Mouse (Mus musculus) spleen, postnatal 36 days (tissue): ENCODE data around the gene Rhot1.
"Not testable (repeated sequence)": the region's sequence is repeated elsewhere in the genome, so short reads cannot be mapped to it uniquely, and the experiment has no call there.

Experiments
- DNase-seq, 2 experiments: peaks; one replicate each; pipeline ENCODE4 v3.0.0; 2022; ENCODE audit warnings: low spot score in 2 of 2, mixed read lengths in 1 of 2

The Rhot1 gene

GRCm38 (mm10) chr11:80208860-80209800 is at the start of gene Rhot1:
Rhot1 (plus strand) TSS chr11:80209019.
- DNase-seq = peak; percentile 94 to 95

DNA sequence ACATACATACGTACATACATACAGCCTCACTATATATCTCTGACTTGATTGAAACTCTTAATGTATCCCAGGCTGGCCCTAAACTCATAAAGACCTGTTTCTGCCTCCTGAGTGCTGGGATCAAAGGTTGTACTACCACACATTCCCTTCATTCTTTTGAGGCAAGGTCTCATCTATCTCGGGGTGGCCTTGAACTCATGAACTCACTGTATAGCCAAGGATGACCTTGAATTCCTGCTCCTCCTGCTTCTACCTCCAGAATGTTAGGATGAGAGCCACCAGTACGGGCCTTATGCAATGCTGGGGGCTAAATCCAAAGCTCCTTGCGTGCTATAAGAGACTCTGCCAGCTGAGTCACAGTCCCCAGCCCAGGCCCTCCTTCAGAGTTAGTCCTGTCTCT is 47.8 kb upstream of the Rhot1 start:
- DNase-seq = no peak

- no peak for DNase-seq
Observed at GRCm38 (mm10) chr11:80163362-80164116, 45.3 kb upstream of the Rhot1 start.

GRCm38 (mm10) chr11:80164224-80164623 is 44.6 kb upstream of the Rhot1 start:
- no peak for DNase-seq

- DNase-seq = no peak
Observed at GRCm38 (mm10) chr11:80168121-80168520, 40.7 kb upstream of the Rhot1 start.

DNA sequence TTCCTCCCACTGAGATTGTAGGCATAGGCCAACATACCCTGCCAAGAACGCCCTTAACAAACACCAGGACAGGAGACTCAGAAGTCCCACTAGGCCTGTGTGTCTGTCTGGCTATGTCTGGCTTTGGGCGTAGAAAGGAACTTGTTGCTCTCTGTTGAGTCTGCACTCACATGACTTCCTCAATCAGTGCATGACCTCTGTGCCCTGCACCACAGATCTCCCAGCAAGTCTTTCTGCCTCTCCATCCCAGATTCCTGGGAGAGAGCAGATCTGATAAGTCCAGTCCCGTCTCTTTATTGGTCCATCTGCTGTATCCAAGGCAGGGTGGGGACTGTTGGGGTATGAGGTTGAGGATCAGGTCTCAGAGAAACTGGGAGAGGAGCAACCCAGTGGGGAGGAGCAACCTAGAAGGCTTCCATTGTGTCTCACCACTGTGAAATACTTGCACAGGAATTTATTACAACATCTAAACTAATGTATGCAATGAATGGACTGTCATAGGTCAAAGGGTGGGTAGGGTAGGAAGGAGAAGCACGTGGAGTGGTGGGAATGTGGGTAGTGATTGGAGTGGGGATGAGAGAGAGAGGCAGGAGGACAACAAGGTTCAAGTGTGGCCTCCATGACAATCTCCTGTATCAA is 40.1 kb upstream of the Rhot1 start:
- peak; percentile 47 to 58 for DNase-seq

DNA sequence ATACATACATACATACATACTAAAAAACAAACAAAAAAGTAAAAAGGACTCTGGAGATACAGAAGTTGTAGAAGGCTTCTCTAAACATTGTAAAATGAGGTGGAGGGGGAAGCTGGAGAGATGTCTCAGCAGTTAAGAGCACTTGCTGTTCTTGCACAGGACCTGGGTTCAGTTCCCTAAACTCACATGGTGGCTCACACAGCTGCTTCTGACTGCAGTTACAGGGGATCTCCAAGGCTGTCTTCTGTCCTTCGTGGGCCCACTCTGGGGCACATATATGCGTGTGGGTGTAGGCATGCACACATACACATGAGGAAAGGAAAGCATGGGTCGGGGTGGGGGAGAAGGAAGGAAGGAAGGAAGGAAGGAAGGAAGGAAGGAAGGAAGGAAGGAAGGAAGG is 39.2 kb upstream of the Rhot1 start:
- DNase-seq = peak; percentile 41 to 45

- DNase-seq = no peak
Observed at GRCm38 (mm10) chr11:80170351-80170750, 38.5 kb upstream of the Rhot1 start.

- no peak for DNase-seq
Observed at GRCm38 (mm10) chr11:80171884-80172283, 36.9 kb upstream of the Rhot1 start.

GRCm38 (mm10) chr11:80173963-80174670 is 34.7 kb upstream of the Rhot1 start:
- DNase-seq = no peak

DNA sequence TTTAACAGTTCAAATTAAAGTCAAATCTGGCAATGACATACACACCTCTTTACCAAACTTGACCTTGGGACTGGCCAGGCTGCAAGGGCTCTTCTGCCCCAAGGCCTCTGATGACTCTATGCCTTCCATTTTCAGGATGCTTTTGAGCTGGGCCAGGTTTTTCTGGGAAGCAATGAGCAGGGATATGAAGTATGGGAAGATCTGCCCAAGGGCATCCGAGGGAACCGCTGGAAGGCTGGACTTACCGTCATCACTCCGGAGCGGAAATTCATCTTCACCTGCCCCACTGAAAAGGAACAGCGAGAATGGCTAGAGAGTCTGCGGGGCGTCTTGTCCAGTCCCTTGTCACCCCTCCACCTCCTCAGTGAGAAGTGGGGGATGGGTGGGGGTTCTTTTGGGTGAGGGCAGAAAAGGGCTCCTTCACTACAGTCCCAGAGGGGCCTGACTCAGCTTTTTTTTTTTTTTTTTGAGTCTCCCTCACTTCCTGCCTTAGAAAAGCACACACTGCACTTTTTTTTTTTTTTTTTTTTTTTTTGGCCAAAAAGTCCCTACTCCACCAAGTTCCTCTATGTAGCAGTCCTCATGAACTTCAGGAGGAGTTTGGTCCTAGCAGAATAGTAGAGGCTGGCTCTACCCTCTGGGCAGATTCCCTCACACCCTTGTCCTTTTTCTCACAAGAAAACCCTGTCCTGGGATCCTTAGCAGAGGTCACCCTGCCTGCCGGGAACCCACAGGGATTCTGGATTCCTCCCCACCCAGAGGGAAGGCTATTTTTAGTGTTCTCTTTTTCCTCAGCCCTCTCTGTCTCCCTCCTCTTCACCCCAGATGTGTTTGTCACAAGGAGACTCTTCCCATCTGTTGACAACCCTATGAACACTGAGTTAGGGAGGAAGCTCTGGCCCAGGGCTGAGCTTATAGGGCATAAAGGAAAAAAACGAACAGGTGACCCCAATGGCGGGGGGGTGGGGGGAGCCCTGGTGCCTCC is 31.6 kb upstream of the Rhot1 start:
- peak; percentile 41 to 47 for DNase-seq

DNA sequence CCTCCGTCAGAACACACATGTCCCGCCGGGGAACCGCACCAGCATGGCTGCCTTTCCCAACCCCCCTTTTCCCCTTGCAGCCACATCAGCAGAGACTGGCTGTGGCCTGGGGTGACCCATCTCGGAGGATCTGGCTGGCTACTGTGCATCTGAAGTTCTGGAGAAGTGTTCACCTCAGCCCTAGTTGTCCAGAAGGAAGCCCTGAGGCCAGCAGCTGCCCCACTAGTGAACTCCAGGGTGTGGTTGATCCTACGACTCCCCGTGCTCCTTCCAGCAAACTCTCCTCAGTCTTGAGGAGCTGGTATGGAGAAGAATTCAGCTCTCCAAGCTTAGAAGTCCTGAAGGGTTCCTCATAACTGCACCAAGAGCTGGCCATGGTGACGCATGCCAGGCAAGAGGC is 30.5 kb upstream of the Rhot1 start:
- DNase-seq = no peak

- no peak for DNase-seq
Observed at GRCm38 (mm10) chr11:80181021-80181749, 27.6 kb upstream of the Rhot1 start.

DNA sequence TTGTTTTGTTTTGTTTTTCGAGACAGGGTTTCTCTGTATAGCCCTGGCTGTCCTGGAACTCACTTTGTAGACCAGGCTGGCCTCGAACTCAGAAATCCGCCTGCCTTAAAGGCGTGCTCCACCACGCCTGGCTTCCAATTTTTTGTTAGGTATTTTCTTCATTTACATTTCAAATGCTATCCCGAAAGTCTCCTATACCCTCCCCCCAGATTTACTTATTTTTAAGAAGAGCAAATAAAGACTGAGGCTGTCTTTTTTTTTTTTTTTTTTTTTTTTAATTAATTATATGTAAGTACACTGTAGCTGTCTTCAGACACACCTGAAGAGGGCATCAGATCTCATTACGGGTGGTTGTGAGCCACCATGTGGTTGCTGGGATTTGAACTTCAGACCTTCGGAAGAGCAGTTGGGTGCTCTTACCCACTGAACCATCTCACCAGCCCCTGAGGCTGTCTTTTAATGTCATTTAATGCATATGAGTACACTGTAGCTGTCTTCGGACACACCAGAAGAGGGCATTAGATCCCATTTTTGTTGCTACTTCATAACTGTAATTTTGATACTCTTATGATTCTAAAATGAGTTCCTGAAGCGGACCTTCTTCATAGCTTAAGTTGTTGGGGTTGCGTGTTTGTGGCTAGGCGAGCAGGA is 25.6 kb upstream of the Rhot1 start:
- peak in 1 of 2 experiments; percentile 9 for DNase-seq

DNA sequence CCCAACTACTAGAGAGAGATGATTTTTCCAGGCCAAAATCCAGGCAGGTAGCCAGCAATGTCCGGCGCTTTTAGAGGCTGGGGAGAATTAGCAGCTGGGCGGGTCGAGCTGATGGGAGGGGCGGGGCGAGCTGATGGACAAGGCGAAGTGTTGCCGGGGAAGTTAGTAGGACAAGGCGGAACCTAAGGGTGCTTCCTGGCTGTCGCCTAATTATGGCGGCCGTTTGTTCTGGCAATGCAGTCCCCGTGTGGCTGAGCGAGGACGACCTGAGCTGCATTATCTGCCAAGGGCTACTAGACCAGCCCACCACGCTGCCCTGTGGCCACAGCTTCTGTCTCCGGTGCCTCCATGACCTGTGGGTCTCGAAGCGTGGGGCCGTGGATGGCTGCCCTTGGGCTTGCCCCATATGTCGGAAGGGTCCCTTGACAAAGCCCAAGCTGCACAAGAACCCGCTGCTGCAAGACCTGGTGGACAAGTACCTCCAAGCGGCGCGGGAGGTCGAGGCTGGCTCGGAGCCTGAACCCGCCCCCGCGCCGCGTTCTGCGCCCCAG is 25.0 kb upstream of the Rhot1 start, which contains the start of gene Rnf135:
Gene Rnf135 (plus strand): TSS at position 147 of the 551 bp plus-strand sequence.
- peak; percentile 85 to 87 for DNase-seq

- DNase-seq = no peak
Observed at GRCm38 (mm10) chr11:80184531-80185071, 24.2 kb upstream of the Rhot1 start.

DNA sequence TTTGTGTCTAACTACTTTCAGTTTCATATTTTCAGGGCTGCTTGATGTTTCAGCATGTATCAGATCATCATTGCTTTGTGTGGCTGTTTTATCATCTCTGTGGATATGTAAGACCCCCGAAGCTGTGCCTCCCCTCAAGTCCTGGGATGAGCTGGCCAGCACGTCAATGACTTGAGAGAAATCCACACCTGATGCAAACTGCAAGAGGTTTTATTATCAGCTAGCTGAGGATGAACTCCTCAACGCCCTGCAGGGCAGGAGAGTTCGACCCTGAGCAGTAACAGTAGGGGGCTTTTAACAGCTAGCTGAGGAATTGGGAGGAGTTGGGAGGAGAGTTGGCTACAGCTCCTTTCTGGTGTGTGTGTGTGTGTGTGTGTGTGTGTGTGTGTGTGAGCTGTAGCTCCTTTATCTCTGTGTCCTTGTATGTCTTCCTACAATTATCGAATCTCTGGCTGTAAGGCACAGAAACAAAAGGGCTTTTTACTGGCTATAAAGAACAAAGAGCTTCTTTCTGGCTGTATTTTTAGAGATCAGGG is 23.3 kb upstream of the Rhot1 start:
- DNase-seq = not testable (repeated sequence)

DNA sequence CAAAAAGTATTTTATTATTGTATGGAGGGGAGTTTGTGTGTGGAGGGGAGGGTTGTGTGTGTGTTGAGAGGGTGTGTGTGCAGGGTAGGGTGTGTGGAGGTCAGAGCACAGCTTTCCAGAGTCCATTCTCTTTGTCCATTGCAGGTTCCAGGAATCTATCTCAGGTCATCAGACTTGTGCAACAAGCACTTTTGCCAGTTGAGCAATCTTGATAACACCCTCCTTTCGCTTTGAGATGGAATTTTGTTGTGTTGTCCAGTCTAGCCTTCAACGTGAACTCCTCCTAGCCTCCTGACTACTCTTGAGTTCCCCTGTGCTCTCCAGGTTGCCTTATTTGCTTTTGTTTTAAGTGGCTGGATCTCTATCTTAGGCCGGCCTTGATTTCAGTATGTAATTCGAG is 18.5 kb upstream of the Rhot1 start:
- DNase-seq = no peak
